Mouse (Mus musculus) hindbrain, embryonic 12.5 days (tissue): ENCODE results near the gene Rtn4. TPM values are rescaled to one million over a fixed set of nuclear protein-coding genes. Genes with fewer than 3 reads are reported as not detected.
A peak's percentile ranks its signal among the peaks of the same experiment; 100 is the strongest.
"Not testable (repeated sequence)": the region's sequence is repeated elsewhere in the genome, so short reads cannot be mapped to it uniquely, and the experiment has no call there.

Experiments used
- ATAC-seq: fragments of 200-750 bp; cut with Nextera tagmentation; 2 replicates; pipeline ENCODE4 v1.8.0; 2017; ENCODE audit warnings: moderate TSS enrichment; ENCODE audit not compliant: low FRiP score
- H3K27ac ChIP-seq: fragments of 300-500 bp; sonication (generic); 2 replicates; pipeline ENCODE4 v1.5.1; 2016; ENCODE audit warnings: mild to moderate bottlenecking
- H3K27me3 ChIP-seq: fragments of 300-500 bp; sonication (generic); 2 replicates; pipeline ENCODE4 v1.6.1; 2016; ENCODE audit warnings: mild to moderate bottlenecking
- H3K36me3 ChIP-seq: fragments of 300-500 bp; sonication (generic); 2 replicates; pipeline ENCODE4 v1.6.1; 2016; ENCODE audit warnings: mild to moderate bottlenecking
- H3K4me1 ChIP-seq: fragments of 300-500 bp; sonication (generic); 2 replicates; pipeline ENCODE4 v1.6.1; 2016
- H3K4me2 ChIP-seq: fragments of 300-500 bp; sonication (generic); replicated peaks from 2 replicates; pipeline ENCODE4 v1.6.1; 2016; ENCODE audit warnings: mild to moderate bottlenecking
- H3K4me3 ChIP-seq: fragments of 300-500 bp; sonication (generic); 2 replicates; pipeline ENCODE4 v1.5.1; 2016; ENCODE audit warnings: mild to moderate bottlenecking
- H3K9ac ChIP-seq: fragments of 300-500 bp; sonication (generic); 2 replicates; pipeline ENCODE4 v1.6.1; 2016; ENCODE audit warnings: mild to moderate bottlenecking, moderate library complexity
- H3K9me3 ChIP-seq: fragments of 300-500 bp; sonication (generic); replicated peaks from 2 replicates; pipeline ENCODE4 v1.6.1; 2016; ENCODE audit warnings: mild to moderate bottlenecking
- WGBS: fragments of 180-500 bp; shearing (Covaris S2); methylation state at CpG from one replicate; pipeline ENCODE4 v1.1.7; 2016; 5-methylcytosine and 5-hydroxymethylcytosine counted together
- polyA plus RNA-seq: library from polyadenylated mRNA; unstranded; fragments of >200 nt; fragmentation: Nextera tagmentation; extraction: Ambion mirVana; gene quantifications from 2 replicates; pipeline ENCODE4 v1.2.1, GENCODE M21; 2016

Gene Rtn4
- 115 and 117 TPM in 2 replicates for polyA plus RNA-seq

GRCm38 (mm10) chr11:29692683-29693272 lies at the start of gene Rtn4:
TSS of gene Rtn4 (plus strand) at chr11:29692947.
- peak within 1 kb of the TSS; percentile 61 for H3K4me2 ChIP-seq
- peaks cover 7% of the 10 kb centered on the region; the same call in 1 of the 2 replicates for H3K36me3 ChIP-seq
- H3K9me3 ChIP-seq = no peaks in the 10 kb centered on the region
- peak within 1 kb of the TSS; percentile 99 for H3K9ac ChIP-seq
- peak within 1 kb of the TSS; percentile 99 for H3K4me3 ChIP-seq
- ATAC-seq = peak; percentile 96
- no peaks in the 10 kb centered on the region for H3K27me3 ChIP-seq
- 1% methylated on average over 42 of the region's 43 CpGs for WGBS
- H3K27ac ChIP-seq = peak within 1 kb of the TSS; percentile 99
- peaks cover 16% of the 10 kb centered on the region for H3K4me1 ChIP-seq

DNA sequence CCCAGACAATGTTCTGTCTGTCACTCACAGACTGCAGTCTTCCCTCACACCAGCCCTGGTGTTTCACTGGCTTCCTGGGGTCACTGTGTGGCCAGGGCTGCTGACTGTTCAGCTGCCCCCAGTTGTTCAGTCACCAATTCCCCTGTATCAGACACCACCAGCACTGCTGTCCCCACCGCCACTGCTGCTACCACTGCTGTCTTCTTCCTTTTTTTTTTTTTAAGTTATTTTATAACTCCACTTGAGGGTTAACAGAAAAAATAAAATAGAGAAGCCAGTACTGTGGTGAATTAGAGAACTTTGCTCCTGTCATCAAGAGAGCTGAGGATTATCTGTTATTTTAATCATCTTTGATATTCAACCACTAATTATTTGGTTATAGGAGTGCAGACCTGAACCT lies 48.3 kb upstream of the Rtn4 start:
- H3K36me3 ChIP-seq = no peaks in the 10 kb centered on the region
- H3K4me3 ChIP-seq = no peak overlapping the region
- no peak overlapping the region for H3K27ac ChIP-seq
- no peak overlapping the region for H3K4me2 ChIP-seq
- H3K27me3 ChIP-seq = no peaks in the 10 kb centered on the region
- no peaks in the 10 kb centered on the region for H3K9me3 ChIP-seq
- WGBS = 82% methylated on average over 1 of the region's 1 CpGs
- H3K9ac ChIP-seq = no peak overlapping the region
- no peak for ATAC-seq
- no peaks in the 10 kb centered on the region for H3K4me1 ChIP-seq

GRCm38 (mm10) chr11:29645411-29646066 lies 47.2 kb upstream of the Rtn4 start:
- Histone ChIP-seq H3K36me3 (no peaks in the 10 kb centered on the region), H3K9me3 (no peaks in the 10 kb centered on the region), H3K27ac (no peak overlapping the region), H3K27me3 (no peaks in the 10 kb centered on the region), H3K9ac (no peak overlapping the region), H3K4me2 (no peak overlapping the region), H3K4me3 (no peak overlapping the region), H3K4me1 (no peaks in the 10 kb centered on the region)
- 88% methylated on average over 5 of the region's 5 CpGs for WGBS
- no peak for ATAC-seq

- Histone ChIP-seq H3K36me3 (no peaks in the 10 kb centered on the region), H3K27ac (no peak overlapping the region), H3K4me3 (no peak overlapping the region), H3K27me3 (no peaks in the 10 kb centered on the region), H3K4me2 (no peak overlapping the region), H3K9me3 (no peaks in the 10 kb centered on the region), H3K9ac (no peak overlapping the region), H3K4me1 (no peaks in the 10 kb centered on the region)
- WGBS = 66% methylated on average over 6 of the region's 6 CpGs
- no peak for ATAC-seq
These were observed 45.0 kb upstream of the Rtn4 start for GRCm38 (mm10) chr11:29647568-29648319.

DNA sequence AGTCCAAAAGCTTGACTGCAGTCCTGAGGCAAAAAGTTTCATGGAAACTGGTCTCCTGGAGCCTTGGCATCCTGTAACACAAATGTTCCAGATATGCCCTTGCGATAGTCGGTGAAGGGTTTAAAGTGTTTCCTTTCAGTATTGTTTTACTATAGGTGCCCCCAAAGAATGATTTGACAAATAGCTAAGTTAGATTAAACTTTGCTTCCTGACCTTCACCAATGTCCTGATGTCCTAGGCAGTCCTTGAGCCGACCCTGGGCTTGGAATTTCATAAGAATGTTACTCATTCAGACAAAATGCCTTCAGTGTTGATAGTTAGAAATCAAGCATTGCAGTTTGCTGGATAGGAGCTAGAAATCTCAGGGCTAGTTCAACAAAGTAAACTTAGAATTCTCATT lies 37.4 kb upstream of the Rtn4 start:
- not testable (repeated sequence) for H3K4me3 ChIP-seq

GRCm38 (mm10) chr11:29660740-29661139 lies 32.0 kb upstream of the Rtn4 start:
- WGBS = 95% methylated on average over 2 of the region's 2 CpGs
- ATAC-seq = no peak

More for the DNA sequence above, 37.4 kb upstream of the Rtn4 start:
- not testable (repeated sequence) for H3K4me2 ChIP-seq, H3K9ac ChIP-seq, H3K36me3 ChIP-seq, H3K27me3 ChIP-seq, ATAC-seq, H3K27ac ChIP-seq, H3K9me3 ChIP-seq, H3K4me1 ChIP-seq
- WGBS = 92% methylated on average over 3 of the region's 3 CpGs

GRCm38 (mm10) chr11:29667634-29668033 lies 25.1 kb upstream of the Rtn4 start:
- no peaks in the 10 kb centered on the region for H3K27me3 ChIP-seq

More at GRCm38 (mm10) chr11:29660740-29661139, 32.0 kb upstream of the Rtn4 start:
- no peak overlapping the region for H3K4me2 ChIP-seq
- no peak overlapping the region for H3K27ac ChIP-seq
- H3K36me3 ChIP-seq = no peaks in the 10 kb centered on the region
- H3K9ac ChIP-seq = no peak overlapping the region
- 0 out of 2 replicates have a peak, but pooled peaks cover 4% of the 10 kb centered on the region for H3K9me3 ChIP-seq
- H3K4me1 ChIP-seq = no peaks in the 10 kb centered on the region
- no peak overlapping the region for H3K4me3 ChIP-seq
- no peaks in the 10 kb centered on the region for H3K27me3 ChIP-seq

GRCm38 (mm10) chr11:29669706-29670105 lies 23.0 kb upstream of the Rtn4 start:
- Histone ChIP-seq H3K36me3 (no peaks in the 10 kb centered on the region), H3K9me3 (no peaks in the 10 kb centered on the region), H3K4me3 (no peak overlapping the region), H3K4me1 (no peaks in the 10 kb centered on the region), H3K4me2 (no peak overlapping the region), H3K27me3 (no peaks in the 10 kb centered on the region), H3K9ac (no peak overlapping the region), H3K27ac (no peak overlapping the region)
- WGBS = 74% methylated on average over 4 of the region's 4 CpGs
- ATAC-seq = no peak

More at GRCm38 (mm10) chr11:29667634-29668033, 25.1 kb upstream of the Rtn4 start:
- ATAC-seq = no peak
- Histone ChIP-seq H3K4me2 (no peak overlapping the region), H3K9ac (no peak overlapping the region), H3K9me3 (no peaks in the 10 kb centered on the region), H3K36me3 (no peaks in the 10 kb centered on the region), H3K27ac (no peak overlapping the region), H3K4me3 (no peak overlapping the region), H3K4me1 (no peaks in the 10 kb centered on the region)
- 96% methylated on average over 3 of the region's 3 CpGs for WGBS

DNA sequence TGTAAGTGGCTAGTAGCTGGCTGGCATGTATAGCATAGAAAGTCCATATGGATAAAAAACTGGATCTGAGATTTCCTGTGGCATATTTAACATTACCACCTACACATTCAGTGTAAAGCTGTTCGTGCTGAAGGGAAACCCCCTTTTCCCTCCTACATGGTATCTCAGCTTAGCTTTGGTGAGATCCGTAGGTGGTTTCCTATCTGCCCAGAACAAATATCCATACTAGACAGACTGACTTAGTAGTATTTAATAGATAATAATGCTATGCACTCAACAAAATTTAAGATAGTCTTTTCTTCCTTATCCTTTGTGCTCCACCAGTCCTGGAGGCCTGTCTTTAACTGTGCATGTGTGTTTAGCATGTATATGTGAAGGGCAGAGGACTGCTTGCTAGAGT lies 19.4 kb upstream of the Rtn4 start:
- 91% methylated on average over 2 of the region's 2 CpGs for WGBS
- Histone ChIP-seq H3K9ac (no peak overlapping the region), H3K4me1 (no peaks in the 10 kb centered on the region), H3K27me3 (no peaks in the 10 kb centered on the region), H3K4me2 (no peak overlapping the region), H3K9me3 (no peaks in the 10 kb centered on the region), H3K4me3 (no peak overlapping the region), H3K27ac (no peak overlapping the region), H3K36me3 (no peaks in the 10 kb centered on the region)
- no peak for ATAC-seq

- H3K27ac ChIP-seq = no peak overlapping the region
- 87% methylated on average over 4 of the region's 4 CpGs for WGBS
- no peaks in the 10 kb centered on the region for H3K36me3 ChIP-seq
- no peak overlapping the region for H3K9ac ChIP-seq
- H3K9me3 ChIP-seq = no peaks in the 10 kb centered on the region
- H3K4me2 ChIP-seq = no peak overlapping the region
- ATAC-seq = no peak
- H3K4me1 ChIP-seq = no peaks in the 10 kb centered on the region
- no peaks in the 10 kb centered on the region for H3K27me3 ChIP-seq
- no peak overlapping the region for H3K4me3 ChIP-seq
These were observed 16.0 kb upstream of the Rtn4 start for GRCm38 (mm10) chr11:29676718-29677117.

GRCm38 (mm10) chr11:29679942-29680341 lies 12.8 kb upstream of the Rtn4 start:
- no peak overlapping the region for H3K4me3 ChIP-seq
- no peak overlapping the region for H3K4me2 ChIP-seq
- no peak for ATAC-seq
- H3K36me3 ChIP-seq = no peaks in the 10 kb centered on the region
- H3K9ac ChIP-seq = no peak overlapping the region
- H3K4me1 ChIP-seq = no peaks in the 10 kb centered on the region
- H3K27me3 ChIP-seq = no peaks in the 10 kb centered on the region
- H3K27ac ChIP-seq = no peak overlapping the region
- H3K9me3 ChIP-seq = no peaks in the 10 kb centered on the region
- 85% methylated on average over 3 of the region's 3 CpGs for WGBS

DNA sequence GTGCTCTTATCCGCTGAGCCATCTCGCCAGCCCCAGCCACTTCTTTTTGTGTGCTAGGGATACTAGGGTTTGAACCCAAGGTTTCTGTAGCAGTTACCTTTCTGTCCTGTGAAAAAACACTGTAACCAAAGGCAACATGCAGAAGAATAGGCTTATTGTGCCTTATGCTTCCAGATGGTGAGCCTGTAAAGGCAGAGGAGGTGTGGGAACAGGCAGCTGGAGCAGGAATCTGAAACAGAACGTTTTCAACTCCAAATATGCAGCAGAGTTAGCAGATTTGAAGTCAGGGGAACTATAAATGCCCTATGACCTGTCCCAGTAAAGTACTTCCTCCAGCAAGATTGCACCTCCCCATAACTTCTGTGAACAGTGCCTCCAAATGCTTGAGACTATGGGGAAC lies 12.0 kb upstream of the Rtn4 start:
- no peaks in the 10 kb centered on the region for H3K9me3 ChIP-seq
- no peak for ATAC-seq
- no peak overlapping the region for H3K4me3 ChIP-seq
- no peaks in the 10 kb centered on the region for H3K36me3 ChIP-seq
- H3K4me2 ChIP-seq = no peak overlapping the region
- H3K9ac ChIP-seq = no peak overlapping the region
- H3K4me1 ChIP-seq = no peaks in the 10 kb centered on the region
- H3K27ac ChIP-seq = no peak overlapping the region
- 71% methylated on average over 3 of the region's 3 CpGs for WGBS
- H3K27me3 ChIP-seq = no peaks in the 10 kb centered on the region
